In genomic region chr2:75584975-75585374, GRCm38 (mm10) we compare ENCODE assay signal across 8 mouse cellular contexts.
DNase-seq lines count a peak whose midpoint lies in the region; ATAC-seq and TF ChIP-seq lines count a peak whose summit lies in the region.

No protein-coding gene starts in this region.

- DNase-seq in G1E (ENCODE audit: low spot score): no peak
- peak; percentile 80 for DNase-seq in gastrocnemius, adult 18-20 months (ENCODE audit: low spot score)
- peak; percentile 57 for DNase-seq in hindbrain, embryonic 14.5 days (ENCODE audit: low spot score)
- peak; percentile 67 to 74 for DNase-seq in left cerebral cortex, postnatal 25 days (ENCODE audit: low spot score in 2 of 2)
- DNase-seq in right cerebral cortex, postnatal 10 days (ENCODE audit: low spot score in 2 of 2): peak; percentile 64
- DNase-seq in urinary bladder, postnatal 10 days (ENCODE audit: low spot score): peak; percentile 36

- peak overlapping the region; percentile 28 for H3K9ac ChIP-seq in hindbrain, embryonic 14.5 days

- TF ChIP-seq CTCF in G1E (IDR thresholded peaks at IDR 0.05; ENCODE audit: low read depth, low read length): no peak

- intact Hi-C loops in left cerebral cortex, postnatal 25 days (cut with DNase I): loop anchor here (5.0 to 10.0 kb wide), 2 partner anchors 273 to 530 kb away; no protein-coding TSS in a partner anchor

- H3K9me3 ChIP-seq in G1E (replicated peaks): no peaks in the 10 kb centered on the region
- H3K9me3 ChIP-seq in hindbrain, embryonic 14.5 days (ENCODE audit: control insufficient read depth, low read length): no peaks in the 10 kb centered on the region

- WGBS in hindbrain, embryonic 14.5 days: 2% methylated on average over 16 of the region's 16 CpGs

- peaks cover 20% of the 10 kb centered on the region for H3K27me3 ChIP-seq in G1E (ENCODE audit: insufficient read depth, low read length)
- H3K27me3 ChIP-seq in hindbrain, embryonic 14.5 days (ENCODE audit: control insufficient read depth, insufficient read depth, low read length): peaks cover 5% of the 10 kb centered on the region; the same call in 1 of the 2 replicates

- peak overlapping the region; percentile 56 for H3K4me2 ChIP-seq in hindbrain, embryonic 14.5 days (replicated peaks)

- H3K4me3 ChIP-seq in G1E (ENCODE audit: low read depth, low read length): no peak overlapping the region
- peak overlapping the region; percentile 45 for H3K4me3 ChIP-seq in brown adipose tissue, adult 24 weeks (ENCODE audit: insufficient read depth, low read depth, low read length)
- H3K4me3 ChIP-seq in hindbrain, embryonic 14.5 days (replicated peaks; ENCODE audit: low read length): peak overlapping the region; percentile 15

- no peaks in the 10 kb centered on the region for H3K36me3 ChIP-seq in G1E (replicated peaks)
- H3K36me3 ChIP-seq in hindbrain, embryonic 14.5 days (replicated peaks; ENCODE audit: control insufficient read depth, insufficient read depth): no peaks in the 10 kb centered on the region

- peak overlapping the region; percentile 71 for H3K27ac ChIP-seq in brown adipose tissue, adult 24 weeks (replicated peaks; ENCODE audit: low read depth, low read length)
- no peak overlapping the region for H3K27ac ChIP-seq in hindbrain, embryonic 14.5 days

- ATAC-seq in G1E (ENCODE audit: extremely low read depth, insufficient number of reproducible peaks, low FRiP score, poor library complexity, severe bottlenecking): peak; percentile 73
- no peak for ATAC-seq in hindbrain, embryonic 14.5 days (ENCODE audit: low FRiP score)
- peak; percentile 94 for ATAC-seq in megakaryocyte progenitor cell, adult 5-6 weeks (replicated peaks; ENCODE audit: poor library complexity)

- peaks cover 3% of the 10 kb centered on the region; the same call in 1 of the 2 replicates for H3K4me1 ChIP-seq in G1E (ENCODE audit: insufficient read depth, low read depth, low read length)
- no peaks in the 10 kb centered on the region for H3K4me1 ChIP-seq in brown adipose tissue, adult 24 weeks (ENCODE audit: control insufficient read depth, insufficient read depth, insufficient read length, low read length)
- H3K4me1 ChIP-seq in hindbrain, embryonic 14.5 days (replicated peaks; ENCODE audit: control insufficient read depth, insufficient read depth, low read length): peaks cover 16% of the 10 kb centered on the region; the same call in 1 of the 2 replicates
